Mouse (Mus musculus): ENCODE data around the gene Mon1a. TPM values are rescaled to one million over a fixed set of nuclear protein-coding genes. Genes with fewer than 3 reads are reported as not detected.

Gene Mon1a
- polyA plus RNA-seq (2014; fragmentation: Illumina TruSeq; extraction: RNeasy Lipid Tissue Mini Kit (QIAGEN cat#74804); ENCODE audit: low replicate concordance) = 0.15 TPM

GRCm38 (mm10) chr9:107887804-107888266 is at the start of gene Mon1a:
TSS of gene Mon1a (plus strand) at chr9:107888151.

GRCm38 (mm10) chr9:107873137-107873536 is 14.8 kb upstream of the Mon1a start, which contains the start of gene Rbm6:
TSS of gene Rbm6 (minus strand) at chr9:107873237.

DNA sequence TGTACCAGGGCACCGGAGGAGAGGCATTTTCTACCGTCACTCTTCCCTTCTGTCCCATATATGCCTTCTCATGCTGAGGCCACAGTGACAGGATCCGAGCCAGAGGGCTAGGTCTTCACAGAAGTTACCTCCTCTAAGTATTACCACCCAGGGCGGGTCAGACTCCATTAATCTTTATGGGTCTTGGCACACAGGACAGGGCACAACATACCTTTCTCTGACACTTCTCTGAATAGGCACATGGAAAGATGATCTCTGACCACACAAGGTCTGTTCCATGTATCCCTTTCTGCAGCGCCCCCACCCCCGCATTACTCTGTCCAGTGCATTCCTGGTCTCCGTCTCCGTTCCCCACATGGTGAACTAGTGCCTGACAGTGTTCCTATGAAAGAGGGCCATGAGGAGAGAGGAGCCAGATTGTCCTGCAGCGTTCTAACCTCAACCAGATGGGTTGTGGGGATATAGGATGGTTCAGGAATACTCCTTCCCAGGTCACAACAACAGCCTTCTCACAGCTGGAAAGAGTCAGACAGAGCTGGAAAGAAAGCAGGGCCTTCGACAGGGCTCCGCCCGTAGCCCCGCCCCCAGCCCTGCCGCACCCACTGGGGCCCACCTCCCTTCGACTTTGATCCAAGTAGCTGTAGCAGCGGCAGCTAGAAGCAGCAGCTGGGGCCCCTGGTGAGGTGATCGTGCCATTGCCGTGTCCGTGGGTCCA is 18.5 kb downstream of the Mon1a start, which contains the start of gene Mst1r:
Gene Mst1r, plus strand, starts transcription at position 622 of the 715 bp plus-strand sequence.

DNA sequence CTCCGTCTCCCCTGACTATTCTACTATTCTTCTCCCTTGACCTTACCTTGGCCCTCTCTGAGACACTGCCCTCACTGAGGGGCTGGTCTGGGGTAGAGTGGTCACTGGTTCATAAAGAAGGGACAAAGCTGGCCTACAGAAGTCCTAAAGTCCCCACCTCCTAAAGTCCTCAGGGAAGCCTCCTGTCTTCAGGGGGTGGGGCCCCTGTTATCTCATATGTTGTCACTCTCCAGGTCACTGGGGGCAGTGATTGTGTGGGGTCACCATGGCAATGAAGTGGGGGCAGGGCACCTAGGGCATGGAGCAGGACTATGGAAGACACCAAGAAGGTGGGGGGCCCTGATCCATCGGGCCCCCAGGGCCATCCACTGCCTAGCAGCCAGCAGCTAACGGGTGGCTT is 40.2 kb downstream of the Mon1a start, which contains the start of gene Actl11:
Gene Actl11, plus strand, starts transcription at position 301 of the 400 bp plus-strand sequence.

DNA sequence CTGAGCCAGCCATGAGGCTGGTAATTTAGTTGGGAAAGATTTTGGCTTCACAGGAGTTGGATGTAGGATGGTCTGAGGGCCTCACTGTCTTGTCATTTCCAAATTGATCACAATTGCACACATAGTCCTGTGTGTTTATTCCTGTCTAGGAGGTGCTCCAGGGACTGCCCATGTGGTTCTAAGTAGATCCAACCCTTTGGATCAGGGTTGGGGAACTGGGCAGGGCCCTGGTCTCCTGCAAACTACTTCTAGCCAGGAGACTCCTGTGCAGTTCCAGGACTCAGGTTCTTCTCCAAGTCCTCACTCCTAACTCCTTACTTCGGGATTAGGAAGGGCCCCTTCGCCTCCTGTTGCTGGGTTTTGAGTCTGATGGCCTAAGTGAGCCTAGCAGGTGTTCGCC is 47.4 kb downstream of the Mon1a start, which contains the start of gene Camkv:
Gene Camkv, plus strand, starts transcription at position 301 of the 400 bp plus-strand sequence.

GRCm38 (mm10) chr9:107949922-107950235 is 61.9 kb downstream of the Mon1a start, which contains the start of gene Traip:
TSS of gene Traip (plus strand) at chr9:107950136.

Other genes with a start within 250 kb of the Mon1a start
- not detected for gene Slc38a3, start 218.6 kb upstream of the Mon1a start, polyA plus RNA-seq (2014; fragmentation: Illumina TruSeq; extraction: RNeasy Lipid Tissue Mini Kit (QIAGEN cat#74804); ENCODE audit: low replicate concordance)
- gene Gnat1, start 208.4 kb upstream of the Mon1a start, polyA plus RNA-seq (2014; fragmentation: Illumina TruSeq; extraction: RNeasy Lipid Tissue Mini Kit (QIAGEN cat#74804); ENCODE audit: low replicate concordance) = not detected
- 0.37 TPM for gene Sema3f, start 177.7 kb upstream of the Mon1a start, polyA plus RNA-seq (2014; fragmentation: Illumina TruSeq; extraction: RNeasy Lipid Tissue Mini Kit (QIAGEN cat#74804); ENCODE audit: low replicate concordance)
- gene Rbm5, start 117.2 kb upstream of the Mon1a start, polyA plus RNA-seq (2014; fragmentation: Illumina TruSeq; extraction: RNeasy Lipid Tissue Mini Kit (QIAGEN cat#74804); ENCODE audit: low replicate concordance) = 132 TPM
- gene Rbm6, start 14.9 kb upstream of the Mon1a start, polyA plus RNA-seq (2014; fragmentation: Illumina TruSeq; extraction: RNeasy Lipid Tissue Mini Kit (QIAGEN cat#74804); ENCODE audit: low replicate concordance) = 162 TPM
- gene Mst1r, start 18.7 kb downstream of the Mon1a start, polyA plus RNA-seq (2014; fragmentation: Illumina TruSeq; extraction: RNeasy Lipid Tissue Mini Kit (QIAGEN cat#74804); ENCODE audit: low replicate concordance) = 0.97 TPM
- gene Actl11, start 40.3 kb downstream of the Mon1a start, polyA plus RNA-seq (2014; fragmentation: Illumina TruSeq; extraction: RNeasy Lipid Tissue Mini Kit (QIAGEN cat#74804); ENCODE audit: low replicate concordance) = not detected
- not detected for gene Camkv, start 47.5 kb downstream of the Mon1a start, polyA plus RNA-seq (2014; fragmentation: Illumina TruSeq; extraction: RNeasy Lipid Tissue Mini Kit (QIAGEN cat#74804); ENCODE audit: low replicate concordance)
- gene Traip, start 62.0 kb downstream of the Mon1a start, polyA plus RNA-seq (2014; fragmentation: Illumina TruSeq; extraction: RNeasy Lipid Tissue Mini Kit (QIAGEN cat#74804); ENCODE audit: low replicate concordance) = 0.56 TPM
- 2.8 TPM for gene Uba7, start 87.4 kb downstream of the Mon1a start, polyA plus RNA-seq (2014; fragmentation: Illumina TruSeq; extraction: RNeasy Lipid Tissue Mini Kit (QIAGEN cat#74804); ENCODE audit: low replicate concordance)
- 0.37 TPM for gene Gm20661, start 94.9 kb downstream of the Mon1a start, polyA plus RNA-seq (2014; fragmentation: Illumina TruSeq; extraction: RNeasy Lipid Tissue Mini Kit (QIAGEN cat#74804); ENCODE audit: low replicate concordance)
- not detected for gene Inka1, start 97.7 kb downstream of the Mon1a start, polyA plus RNA-seq (2014; fragmentation: Illumina TruSeq; extraction: RNeasy Lipid Tissue Mini Kit (QIAGEN cat#74804); ENCODE audit: low replicate concordance)
- gene Cdhr4, start 104.3 kb downstream of the Mon1a start, polyA plus RNA-seq (2014; fragmentation: Illumina TruSeq; extraction: RNeasy Lipid Tissue Mini Kit (QIAGEN cat#74804); ENCODE audit: low replicate concordance) = not detected
- gene Gm20662, start 108.2 kb downstream of the Mon1a start, polyA plus RNA-seq (2014; fragmentation: Illumina TruSeq; extraction: RNeasy Lipid Tissue Mini Kit (QIAGEN cat#74804); ENCODE audit: low replicate concordance) = not detected
- 16.9 TPM for gene Ip6k1, start 114.3 kb downstream of the Mon1a start, polyA plus RNA-seq (2014; fragmentation: Illumina TruSeq; extraction: RNeasy Lipid Tissue Mini Kit (QIAGEN cat#74804); ENCODE audit: low replicate concordance)
- gene Gmppb, start 161.1 kb downstream of the Mon1a start, polyA plus RNA-seq (2014; fragmentation: Illumina TruSeq; extraction: RNeasy Lipid Tissue Mini Kit (QIAGEN cat#74804); ENCODE audit: low replicate concordance) = 0.67 TPM
- 0.26 TPM for gene Amigo3, start 165.0 kb downstream of the Mon1a start, polyA plus RNA-seq (2014; fragmentation: Illumina TruSeq; extraction: RNeasy Lipid Tissue Mini Kit (QIAGEN cat#74804); ENCODE audit: low replicate concordance)
- not detected for gene Mst1, start 192.3 kb downstream of the Mon1a start, polyA plus RNA-seq (2014; fragmentation: Illumina TruSeq; extraction: RNeasy Lipid Tissue Mini Kit (QIAGEN cat#74804); ENCODE audit: low replicate concordance)
- 1.1 TPM for gene Rnf123, start 195.2 kb downstream of the Mon1a start, polyA plus RNA-seq (2014; fragmentation: Illumina TruSeq; extraction: RNeasy Lipid Tissue Mini Kit (QIAGEN cat#74804); ENCODE audit: low replicate concordance)
- 22.8 TPM for gene Apeh, start 206.5 kb downstream of the Mon1a start, polyA plus RNA-seq (2014; fragmentation: Illumina TruSeq; extraction: RNeasy Lipid Tissue Mini Kit (QIAGEN cat#74804); ENCODE audit: low replicate concordance)

Data from small intestine, adult 10 weeks (tissue).